Mouse (Mus musculus): ENCODE data around the gene Gpr146.

DNA sequence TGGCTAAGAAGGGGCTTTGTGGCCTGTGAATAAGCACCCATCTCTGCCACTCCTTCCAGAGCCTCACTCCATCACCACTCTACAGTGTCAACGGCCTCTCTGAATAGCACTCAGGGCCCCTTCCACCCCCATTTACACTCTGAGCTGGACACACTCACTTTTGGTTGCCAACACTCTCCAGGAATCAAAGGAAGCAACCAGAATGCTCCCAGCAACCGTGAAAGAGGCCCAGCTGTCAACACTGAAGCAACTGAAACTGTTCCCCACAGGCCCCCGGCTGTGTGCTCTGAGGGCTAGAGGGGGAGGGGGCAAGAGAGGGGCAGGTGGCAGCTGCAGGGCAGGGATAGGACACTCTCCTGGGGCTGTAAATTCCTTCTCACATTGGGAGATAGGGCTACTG is 41.1 kb downstream of the Gpr146 start:
- no peak for TF ChIP-seq CTCF (IDR thresholded peaks at IDR 0.05; ENCODE audit: low read depth, low read length)
- no peak for TF ChIP-seq POLR2A (IDR thresholded peaks at IDR 0.05; ENCODE audit: borderline replicate concordance, low read depth, low read length)

Measured in bone marrow macrophage, adult 2 months (primary cell).